Mouse (Mus musculus) bone marrow macrophage, adult 2 months (primary cell): Measurements from ENCODE around the gene Tmprss4.

Source experiments
- CTCF ChIP-seq: IDR thresholded peaks from 2 replicates; pipeline ENCODE4 v1.5.1; 2012; ENCODE audit warnings: low read depth, mild to moderate bottlenecking, low read length, moderate library complexity
- POLR2A ChIP-seq: IDR thresholded peaks from 2 replicates; pipeline ENCODE4 v1.6.1; 2012; ENCODE audit warnings: mild to moderate bottlenecking, low read depth, low read length, borderline replicate concordance

GRCm38 (mm10) chr9:45179282-45179681 is 24.6 kb downstream of the Tmprss4 start:
- no peak for TF ChIP-seq CTCF
- TF ChIP-seq POLR2A: no peak
